Mouse (Mus musculus) E14TG2a.4 (cell line): ENCODE results near the gene Krtap1-4.

Experiments
- CTCF ChIP-seq: conservative IDR thresholded peaks from 2 replicates; pipeline ENCODE4 v1.5.1; 2014; ENCODE audit warnings: low read length
- NANOG ChIP-seq: IDR thresholded peaks from 2 replicates; pipeline ENCODE4 v1.6.1; 2014; ENCODE audit warnings: borderline replicate concordance, low read length, mixed read lengths

DNA sequence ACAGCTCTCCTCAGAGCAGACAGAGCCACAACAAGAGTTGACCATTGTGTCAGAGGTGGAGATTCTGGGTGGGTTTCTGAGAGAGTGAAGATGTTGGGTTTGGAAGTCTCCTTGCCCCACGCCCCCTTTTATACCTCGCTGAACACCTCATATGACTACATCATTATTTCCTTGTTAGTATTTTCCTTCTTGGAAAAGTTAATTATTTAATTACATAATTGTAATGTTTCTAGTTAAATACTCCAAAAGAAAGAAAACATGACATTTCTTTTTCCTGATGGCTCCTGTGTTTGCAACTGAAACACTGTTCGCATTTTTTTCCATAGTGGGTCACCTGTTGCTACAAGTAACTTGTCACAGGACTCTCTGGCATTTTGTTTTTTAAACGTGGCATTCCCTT, 44.7 kb upstream of the Krtap1-4 start, which contains the start of gene Krtap4-1:
- TF ChIP-seq CTCF, result no peak
- no peak for TF ChIP-seq NANOG
